Mouse (Mus musculus) limb, embryonic 12.5 days (tissue): Measurements from ENCODE around the gene Rcsd1. TPM values are rescaled to one million over a fixed set of nuclear protein-coding genes. Genes with fewer than 3 reads are reported as not detected.
A peak's percentile ranks its signal among the peaks of the same experiment; 100 is the strongest.

ENCODE experiments used
- ATAC-seq: fragments of 200-750 bp; cut with Nextera tagmentation; 2 replicates; pipeline ENCODE4 v1.8.0; 2017; ENCODE audit warnings: low read depth, moderate TSS enrichment; ENCODE audit not compliant: insufficient number of reproducible peaks, insufficient read depth, low FRiP score, low TSS enrichment
- H3K27ac ChIP-seq: fragments of 300-500 bp; sonication (generic); 2 replicates; pipeline ENCODE4 v1.5.1; 2016; ENCODE audit warnings: mild to moderate bottlenecking, moderate library complexity
- H3K27me3 ChIP-seq: fragments of 300-500 bp; sonication (generic); 2 replicates; pipeline ENCODE4 v1.6.1; 2016; ENCODE audit warnings: mild to moderate bottlenecking, moderate library complexity
- H3K36me3 ChIP-seq: fragments of 300-500 bp; sonication (generic); 2 replicates; pipeline ENCODE4 v1.6.1; 2016; ENCODE audit warnings: mild to moderate bottlenecking, moderate library complexity
- H3K4me1 ChIP-seq: fragments of 300-500 bp; sonication (generic); replicated peaks from 2 replicates; pipeline ENCODE4 v1.6.1; 2016
- H3K4me2 ChIP-seq: fragments of 300-500 bp; sonication (generic); 2 replicates; pipeline ENCODE4 v1.6.1; 2016; ENCODE audit warnings: mild to moderate bottlenecking, moderate library complexity
- H3K4me3 ChIP-seq: fragments of 300-500 bp; sonication (generic); replicated peaks from 2 replicates; pipeline ENCODE4 v1.5.1; 2016; ENCODE audit warnings: mild to moderate bottlenecking
- H3K9ac ChIP-seq: fragments of 300-500 bp; sonication (generic); replicated peaks from 2 replicates; pipeline ENCODE4 v1.6.1; 2016; ENCODE audit warnings: mild to moderate bottlenecking, moderate library complexity
- H3K9me3 ChIP-seq: fragments of 300-500 bp; sonication (generic); 2 replicates; pipeline ENCODE4 v1.6.1; 2016; ENCODE audit warnings: mild to moderate bottlenecking, moderate library complexity
- WGBS: fragments of 180-500 bp; shearing (Covaris S2); methylation state at CpG from one replicate; pipeline ENCODE4 v1.1.7; 2016; 5-methylcytosine and 5-hydroxymethylcytosine counted together
- polyA plus RNA-seq: library from polyadenylated mRNA; unstranded; fragments of >200 nt; fragmentation: Nextera tagmentation; extraction: Ambion mirVana; gene quantifications from 2 replicates; pipeline ENCODE4 v1.2.1, GENCODE M21; 2016

The Rcsd1 gene
- polyA plus RNA-seq, 1 experiment from 2014 or later, result 10.8 TPM

DNA sequence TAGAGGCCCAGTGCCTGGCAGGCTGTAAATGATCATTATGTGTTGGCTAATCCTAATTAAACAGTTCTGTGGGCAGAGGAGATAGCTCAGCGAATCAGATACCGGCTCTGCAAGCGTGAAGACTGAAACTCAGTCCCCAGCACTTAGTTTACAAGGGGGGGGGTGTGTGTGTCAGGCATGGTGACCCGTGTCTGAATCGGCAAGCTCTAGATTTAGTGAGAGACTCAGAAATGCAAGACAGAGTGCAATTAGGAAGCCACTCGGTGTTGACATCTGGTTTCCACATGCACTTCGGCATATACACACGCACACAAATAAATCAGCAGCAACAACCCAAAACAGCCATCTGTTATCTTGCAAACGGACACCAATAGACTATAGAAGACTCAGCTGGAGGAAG is 8.0 kb downstream of the Rcsd1 start:
- ATAC-seq, result no peak
- H3K4me2 ChIP-seq, result peak overlapping the region; percentile 56; the same call in 1 of the 2 replicates

DNA sequence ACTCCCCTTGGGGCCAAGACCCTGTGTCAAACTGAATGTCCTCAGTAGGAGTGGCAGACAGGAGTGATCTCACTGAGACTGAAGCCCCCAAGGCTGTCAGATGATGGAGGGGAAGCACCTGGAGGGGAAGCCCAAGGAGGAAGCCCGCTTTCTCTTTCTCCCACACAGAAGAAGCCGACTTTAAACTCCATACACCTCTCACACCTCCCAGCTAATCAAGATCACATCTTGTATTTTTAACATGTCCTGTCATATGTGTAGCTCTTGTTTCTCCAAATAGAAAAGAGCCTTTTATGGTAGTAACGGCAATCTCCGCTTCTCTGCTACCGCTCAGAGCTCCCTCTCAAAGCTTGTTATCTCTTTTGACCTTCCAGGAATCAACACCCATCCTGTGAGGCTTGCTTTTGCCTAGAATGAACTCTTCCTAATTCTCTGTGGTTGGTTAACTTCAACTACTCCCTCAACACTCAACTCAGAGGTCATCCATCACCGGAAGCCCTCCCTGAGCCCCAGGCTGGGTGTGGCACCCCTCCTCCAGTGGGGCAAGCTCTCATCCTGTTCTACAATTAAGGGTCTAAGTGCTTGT is 8.5 kb downstream of the Rcsd1 start:
- Histone ChIP-seq H3K4me1 (peaks cover 34% of the 10 kb centered on the region), H3K9me3 (no peaks in the 10 kb centered on the region), H3K27ac (no peak overlapping the region), H3K9ac (no peak overlapping the region), H3K4me2 (0 out of 2 replicates have a peak overlapping the region, but pooled peaks have one; percentile 56), H3K4me3 (no peak overlapping the region), H3K36me3 (no peaks in the 10 kb centered on the region), H3K27me3 (peaks cover 31% of the 10 kb centered on the region)
- 43% methylated on average over 6 of the region's 6 CpGs for WGBS
- no peak for ATAC-seq

More for the DNA sequence above, 8.0 kb downstream of the Rcsd1 start:
- Histone ChIP-seq H3K36me3 (no peaks in the 10 kb centered on the region), H3K4me1 (peaks cover 39% of the 10 kb centered on the region), H3K27ac (no peak overlapping the region), H3K4me3 (no peak overlapping the region), H3K9ac (no peak overlapping the region), H3K27me3 (peaks cover 35% of the 10 kb centered on the region), H3K9me3 (no peaks in the 10 kb centered on the region)
- WGBS, result 9% methylated on average over 9 of the region's 9 CpGs

DNA sequence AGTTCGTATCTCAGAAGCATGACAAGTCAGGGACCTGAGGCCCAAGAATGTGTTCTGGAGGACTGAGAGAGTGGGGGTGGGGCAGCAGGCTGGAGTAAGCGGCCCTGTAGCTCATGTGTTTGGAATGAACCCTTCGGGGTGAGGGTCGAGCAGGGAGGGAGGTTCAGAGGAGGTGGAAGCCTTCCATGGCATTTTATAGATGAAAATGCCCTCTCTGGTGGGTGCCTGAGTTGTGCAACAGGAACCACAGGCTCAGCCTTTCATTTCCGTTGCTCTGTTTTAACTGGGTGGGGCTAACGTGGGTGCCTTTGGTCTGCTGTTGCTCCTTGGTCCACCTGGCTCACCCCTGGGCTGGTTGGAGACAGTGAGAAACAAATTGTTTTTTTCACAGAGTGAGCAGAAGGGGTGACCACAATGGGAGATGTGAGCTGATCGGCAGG is 9.2 kb downstream of the Rcsd1 start:
- H3K4me2 ChIP-seq, result no peak overlapping the region
- peaks cover 39% of the 10 kb centered on the region for H3K4me1 ChIP-seq
- H3K36me3 ChIP-seq, result no peaks in the 10 kb centered on the region
- no peak for ATAC-seq
- H3K27ac ChIP-seq, result no peak overlapping the region
- no peak overlapping the region for H3K9ac ChIP-seq
- 27% methylated on average over 7 of the region's 7 CpGs for WGBS
- H3K4me3 ChIP-seq, result no peak overlapping the region
- peaks cover 27% of the 10 kb centered on the region for H3K27me3 ChIP-seq
- no peaks in the 10 kb centered on the region for H3K9me3 ChIP-seq

DNA sequence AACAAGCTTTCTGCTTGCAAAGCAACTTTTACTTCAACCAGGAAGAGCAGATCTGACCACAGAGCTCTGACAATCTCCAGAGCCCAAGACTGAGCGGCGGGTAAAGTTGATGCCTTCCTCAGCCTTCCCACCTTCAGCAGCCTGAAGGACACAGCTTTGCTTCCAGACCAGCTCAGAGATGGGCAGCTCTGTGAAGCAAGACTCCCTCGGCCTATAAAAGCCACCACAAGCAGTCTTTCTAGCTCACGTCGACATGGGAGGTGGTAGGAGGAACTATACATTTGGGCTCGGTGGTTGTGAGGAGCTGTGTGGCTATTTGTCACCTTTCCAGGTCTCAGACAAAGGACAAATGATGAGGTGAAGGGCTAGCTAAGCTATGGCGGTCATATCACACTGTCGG is 11.9 kb downstream of the Rcsd1 start:
- H3K4me3 ChIP-seq, result no peak overlapping the region
- H3K27me3 ChIP-seq, result peaks cover 20% of the 10 kb centered on the region
- peaks cover 58% of the 10 kb centered on the region for H3K4me1 ChIP-seq
- no peak for ATAC-seq
- WGBS, result 48% methylated on average over 8 of the region's 8 CpGs
- no peaks in the 10 kb centered on the region for H3K36me3 ChIP-seq
- no peak overlapping the region for H3K4me2 ChIP-seq
- H3K9ac ChIP-seq, result no peak overlapping the region
- H3K27ac ChIP-seq, result no peak overlapping the region
- H3K9me3 ChIP-seq, result no peaks in the 10 kb centered on the region

DNA sequence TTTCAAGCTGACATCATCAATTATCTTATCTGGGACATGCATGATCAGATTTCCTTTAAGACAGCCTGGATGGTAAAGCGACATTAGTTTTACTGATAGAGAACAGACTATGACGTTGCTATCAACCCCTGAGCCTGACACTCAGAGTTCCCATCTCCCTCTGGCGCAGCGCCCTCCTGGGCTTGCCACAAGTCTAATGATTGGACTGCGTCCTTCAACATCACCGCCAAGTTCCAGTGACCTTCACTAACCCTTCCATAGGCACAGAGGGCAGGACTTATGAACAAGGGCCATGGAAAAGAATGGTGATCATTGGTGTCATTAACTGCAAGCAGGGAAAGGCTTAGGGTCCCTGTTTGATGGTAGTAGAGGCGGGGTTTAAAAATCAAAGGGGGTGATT is 12.7 kb downstream of the Rcsd1 start:
- H3K36me3 ChIP-seq, result no peaks in the 10 kb centered on the region
- 57% methylated on average over 7 of the region's 7 CpGs for WGBS
- H3K27me3 ChIP-seq, result peaks cover 14% of the 10 kb centered on the region
- H3K9me3 ChIP-seq, result no peaks in the 10 kb centered on the region
- no peak overlapping the region for H3K27ac ChIP-seq
- no peak overlapping the region for H3K4me2 ChIP-seq
- H3K4me3 ChIP-seq, result no peak overlapping the region
- peaks cover 55% of the 10 kb centered on the region for H3K4me1 ChIP-seq
- ATAC-seq, result no peak
- H3K9ac ChIP-seq, result no peak overlapping the region

DNA sequence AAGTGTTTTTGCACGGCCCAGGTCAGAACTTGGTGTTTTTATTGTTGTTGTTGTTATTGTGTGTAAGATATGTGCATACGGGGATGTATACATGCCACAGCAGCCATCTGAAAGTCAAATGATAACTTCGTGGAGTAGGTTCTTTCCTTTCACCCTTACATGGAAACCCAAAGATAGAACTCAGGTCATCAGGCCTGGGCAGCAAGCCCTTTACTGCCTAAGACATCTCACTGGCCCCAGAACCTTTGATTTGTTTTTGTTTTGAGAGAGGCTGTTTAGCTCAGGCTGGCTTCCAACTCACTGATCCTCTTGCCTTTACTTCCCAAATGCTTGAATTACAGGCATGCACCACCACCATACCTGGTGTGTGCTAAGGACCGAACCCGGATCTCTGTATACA is 13.5 kb downstream of the Rcsd1 start:
- H3K4me1 ChIP-seq, result peaks cover 55% of the 10 kb centered on the region
- H3K36me3 ChIP-seq, result no peaks in the 10 kb centered on the region
- WGBS, result 77% methylated on average over 5 of the region's 5 CpGs
- no peak overlapping the region for H3K9ac ChIP-seq
- no peak for ATAC-seq
- H3K27ac ChIP-seq, result no peak overlapping the region
- no peak overlapping the region for H3K4me3 ChIP-seq
- no peaks in the 10 kb centered on the region for H3K9me3 ChIP-seq
- H3K27me3 ChIP-seq, result peaks cover 6% of the 10 kb centered on the region; the same call in 1 of the 2 replicates
- H3K4me2 ChIP-seq, result no peak overlapping the region

DNA sequence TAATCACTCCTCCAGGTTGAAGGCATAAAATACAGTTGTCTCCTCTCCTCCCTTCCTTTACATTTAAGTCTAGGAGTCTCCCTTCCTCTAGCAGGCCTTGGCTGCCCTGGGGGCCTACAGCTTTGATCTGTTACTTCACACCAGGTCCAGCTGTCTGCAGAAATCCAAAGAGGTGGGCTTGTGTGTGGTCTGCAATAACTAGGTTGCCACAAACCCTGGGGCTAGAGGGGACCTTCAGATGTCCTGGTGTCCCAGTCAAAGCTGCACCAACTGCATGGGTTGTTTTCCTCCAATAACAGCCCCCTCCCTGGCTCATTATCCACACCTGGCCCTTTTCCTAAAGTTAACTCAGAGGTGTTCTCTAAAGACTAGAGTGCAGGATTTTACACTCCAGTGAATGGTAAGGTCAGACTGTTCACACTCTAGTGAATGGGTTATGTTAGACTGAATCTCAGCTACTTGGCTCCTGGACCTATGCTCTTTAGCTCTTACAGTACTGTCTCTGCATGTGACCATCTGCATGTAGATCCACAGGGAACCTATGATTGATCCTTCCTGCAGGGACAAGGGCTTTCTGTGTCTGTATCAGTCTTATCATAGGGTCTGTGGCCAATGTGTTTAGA is 14.1 kb downstream of the Rcsd1 start:
- no peaks in the 10 kb centered on the region for H3K9me3 ChIP-seq
- H3K27me3 ChIP-seq, result peaks cover 2% of the 10 kb centered on the region; the same call in 1 of the 2 replicates
- no peak overlapping the region for H3K4me2 ChIP-seq
- H3K9ac ChIP-seq, result no peak overlapping the region
- H3K4me3 ChIP-seq, result no peak overlapping the region
- no peak for ATAC-seq
- H3K4me1 ChIP-seq, result peaks cover 55% of the 10 kb centered on the region
- H3K36me3 ChIP-seq, result no peaks in the 10 kb centered on the region
- 0 out of 2 replicates have a peak overlapping the region, but pooled peaks have one; percentile 29 for H3K27ac ChIP-seq

DNA sequence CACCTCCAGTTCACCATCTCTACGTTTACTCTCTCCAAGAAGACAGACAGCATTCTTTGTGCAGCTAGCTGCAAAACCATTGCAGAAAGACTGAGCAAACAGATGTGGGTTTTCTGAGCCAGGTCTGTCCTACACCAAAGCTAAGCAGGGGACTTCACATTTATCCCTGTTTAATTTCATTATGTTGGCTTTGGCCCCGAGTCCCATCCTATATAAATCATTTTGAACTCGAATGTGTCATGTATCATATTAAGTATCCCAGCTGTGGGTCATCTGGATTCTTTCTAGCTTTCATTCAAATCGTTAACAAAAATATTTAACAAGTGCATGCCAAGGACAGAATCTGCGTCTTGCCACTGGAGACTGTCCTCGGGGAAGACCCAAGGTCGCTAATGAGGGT is 15.7 kb downstream of the Rcsd1 start:
- H3K9ac ChIP-seq, result no peak overlapping the region
- no peak overlapping the region for H3K4me3 ChIP-seq
- no peaks in the 10 kb centered on the region for H3K27me3 ChIP-seq
- no peak overlapping the region for H3K4me2 ChIP-seq
- no peak overlapping the region for H3K27ac ChIP-seq
- H3K4me1 ChIP-seq, result peaks cover 50% of the 10 kb centered on the region
- no peak for ATAC-seq
- no peaks in the 10 kb centered on the region for H3K9me3 ChIP-seq
- H3K36me3 ChIP-seq, result no peaks in the 10 kb centered on the region
- WGBS, result 53% methylated on average over 7 of the region's 7 CpGs

DNA sequence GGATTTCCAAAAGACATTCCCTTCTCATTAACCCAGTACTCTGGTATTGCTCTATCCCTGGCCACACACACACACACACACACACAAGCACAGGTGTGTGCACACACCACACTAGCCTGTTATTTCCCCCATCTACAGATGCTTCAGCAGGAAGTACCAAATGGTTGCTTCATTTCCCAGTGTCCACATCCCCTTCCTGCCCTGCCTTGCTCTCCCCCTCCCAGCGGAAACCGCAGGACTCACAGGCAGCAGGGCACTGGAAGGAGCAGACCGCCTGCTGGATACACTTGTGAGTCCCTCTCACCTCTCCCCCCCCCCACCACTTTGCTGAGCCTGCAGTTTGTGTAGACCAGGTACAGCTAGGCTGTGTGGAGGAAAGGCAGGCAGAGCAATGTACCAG is 18.0 kb downstream of the Rcsd1 start:
- Histone ChIP-seq H3K36me3 (no peaks in the 10 kb centered on the region), H3K27me3 (no peaks in the 10 kb centered on the region), H3K4me2 (no peak overlapping the region), H3K4me1 (peaks cover 61% of the 10 kb centered on the region), H3K9me3 (no peaks in the 10 kb centered on the region), H3K27ac (no peak overlapping the region), H3K9ac (no peak overlapping the region), H3K4me3 (no peak overlapping the region)
- WGBS, result 14% methylated on average over 3 of the region's 3 CpGs
- peak; percentile 62 for ATAC-seq

DNA sequence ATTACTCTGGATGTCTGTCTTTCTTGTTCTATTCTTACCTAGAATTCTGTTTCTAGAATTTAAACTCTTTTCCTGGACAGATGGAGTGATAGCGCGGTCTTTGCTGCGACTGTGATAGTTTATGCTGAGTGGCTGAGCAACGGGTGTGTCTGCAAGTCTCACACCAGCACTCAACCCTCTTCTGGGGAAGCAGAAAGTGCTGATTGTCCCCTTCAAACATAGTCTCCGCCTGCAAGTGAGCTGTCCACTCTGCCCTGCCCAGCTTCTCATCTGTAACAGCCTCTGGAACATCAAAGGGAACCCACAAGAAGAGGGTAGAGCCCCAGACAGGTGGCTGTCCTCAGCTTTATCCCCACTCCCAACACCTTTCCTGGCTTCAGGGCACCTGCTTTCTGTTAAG is 19.7 kb downstream of the Rcsd1 start:
- Histone ChIP-seq H3K27me3 (no peaks in the 10 kb centered on the region), H3K4me1 (peaks cover 56% of the 10 kb centered on the region), H3K9ac (no peak overlapping the region), H3K4me2 (no peak overlapping the region), H3K36me3 (no peaks in the 10 kb centered on the region), H3K9me3 (no peaks in the 10 kb centered on the region), H3K4me3 (no peak overlapping the region), H3K27ac (no peak overlapping the region)
- no peak for ATAC-seq
- 54% methylated on average over 5 of the region's 5 CpGs for whole genome bisulfite sequencing

DNA sequence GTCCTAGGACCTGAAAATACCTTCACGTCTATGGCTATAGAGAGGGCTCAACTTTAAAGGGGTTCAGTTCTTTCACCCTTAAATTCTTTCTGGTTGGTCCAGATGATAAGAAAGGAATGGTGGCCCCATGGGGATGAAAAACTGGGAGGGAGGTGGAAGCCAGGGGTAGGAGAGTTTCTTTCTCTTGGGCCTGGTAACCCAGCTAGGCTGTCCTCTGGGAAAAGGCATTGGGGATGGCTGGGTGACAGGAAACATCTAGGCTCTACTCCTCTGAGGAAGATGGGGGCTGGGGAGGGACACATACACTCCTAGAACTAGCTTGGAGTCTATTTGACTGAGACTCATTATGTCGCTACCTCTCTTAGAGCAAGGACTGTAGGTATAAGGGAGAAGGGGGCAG is 21.7 kb downstream of the Rcsd1 start:
- Histone ChIP-seq H3K27me3 (no peaks in the 10 kb centered on the region), H3K4me1 (peaks cover 38% of the 10 kb centered on the region), H3K9ac (no peak overlapping the region), H3K9me3 (no peaks in the 10 kb centered on the region), H3K36me3 (no peaks in the 10 kb centered on the region), H3K27ac (no peak overlapping the region), H3K4me3 (no peak overlapping the region), H3K4me2 (no peak overlapping the region)
- no peak for ATAC-seq
- 93% methylated on average over 2 of the region's 2 CpGs for WGBS

DNA sequence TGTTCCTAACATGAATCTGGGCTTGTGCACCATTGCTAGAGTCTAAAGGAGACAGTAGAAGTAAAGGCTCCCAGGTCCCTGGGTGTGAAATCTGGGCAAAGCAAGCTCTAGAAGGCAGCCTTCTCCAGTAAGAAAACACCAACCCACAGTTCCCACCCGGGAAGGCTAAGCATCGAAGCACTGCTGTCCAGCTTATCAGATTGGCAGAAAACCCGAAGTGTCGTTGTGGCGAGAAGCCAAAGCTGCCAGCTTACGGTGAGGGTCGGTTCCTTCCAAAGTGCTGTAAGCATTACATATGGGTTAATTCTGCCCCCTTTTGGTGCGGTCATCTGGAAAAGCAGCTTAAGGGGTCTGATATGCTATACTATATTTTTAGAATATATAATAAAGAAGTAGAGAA is 22.6 kb downstream of the Rcsd1 start:
- no peak overlapping the region for H3K27ac ChIP-seq
- WGBS, result 70% methylated on average over 8 of the region's 8 CpGs
- H3K4me1 ChIP-seq, result peaks cover 31% of the 10 kb centered on the region
- no peaks in the 10 kb centered on the region for H3K27me3 ChIP-seq
- no peak overlapping the region for H3K4me2 ChIP-seq
- no peak overlapping the region for H3K9ac ChIP-seq
- no peak overlapping the region for H3K4me3 ChIP-seq
- no peak for ATAC-seq
- no peaks in the 10 kb centered on the region for H3K36me3 ChIP-seq
- no peaks in the 10 kb centered on the region for H3K9me3 ChIP-seq
